Mouse (Mus musculus) lung, postnatal 0 days (tissue): ENCODE data around the gene Rarres2.

Source experiments
- CTCF ChIP-seq: IDR thresholded peaks from 2 replicates; pipeline ENCODE4 v1.5.1; 2016; ENCODE audit warnings: antibody characterized with exemption, mild to moderate bottlenecking
- EP300 ChIP-seq: IDR thresholded peaks from 2 replicates; pipeline ENCODE4 v1.6.1; 2016; ENCODE audit warnings: antibody characterized with exemption, mild to moderate bottlenecking, control low read depth

GRCm38 (mm10) chr6:48591221-48591845 is 18.7 kb upstream of the Rarres2 start:
- TF ChIP-seq EP300 (no peak), CTCF (no peak)
